Mouse (Mus musculus): ENCODE results near the gene Tmco4. TPM values are rescaled to one million over a fixed set of nuclear protein-coding genes. Genes with fewer than 3 reads are reported as not detected.

Tmco4 gene
- polyA plus RNA-seq, 1 experiment from 2014 or later = 6.1 TPM

DNA sequence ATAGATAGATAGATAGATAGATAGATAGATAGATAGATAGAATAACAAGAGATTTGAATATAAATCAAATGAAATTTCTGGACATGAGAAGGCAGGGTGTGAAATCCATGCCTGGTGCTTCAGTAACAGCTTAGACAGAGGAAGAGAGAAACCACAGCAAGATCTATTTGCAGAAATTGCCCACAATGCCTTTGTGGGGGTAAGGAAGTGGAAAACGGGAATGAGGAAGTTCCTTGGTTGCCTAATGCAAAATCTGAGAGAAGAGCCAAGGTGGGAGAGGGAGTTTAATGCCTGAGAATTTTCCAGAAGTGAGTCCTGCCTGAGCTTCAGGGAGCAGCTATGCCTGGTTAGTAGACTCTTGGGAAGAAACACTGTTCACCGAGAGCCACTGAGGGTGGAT is 70.9 kb downstream of the Tmco4 start:
- H3K4me3 ChIP-seq (replicated peaks) = no peak overlapping the region
- H3K36me3 ChIP-seq = no peaks in the 10 kb centered on the region
- H3K9ac ChIP-seq = no peak overlapping the region
- no peak overlapping the region for H3K27ac ChIP-seq
- ATAC-seq (replicated peaks; ENCODE audit: low FRiP score) = no peak
- H3K4me2 ChIP-seq = no peak overlapping the region
- H3K9me3 ChIP-seq (replicated peaks) = 0 out of 2 replicates have a peak, but pooled peaks cover 3% of the 10 kb centered on the region
- WGBS = 85% methylated on average over 2 of the region's 2 CpGs
- peaks cover 6% of the 10 kb centered on the region; the same call in 1 of the 2 replicates for H3K27me3 ChIP-seq
- H3K4me1 ChIP-seq = peaks cover 13% of the 10 kb centered on the region

GRCm38 (mm10) chr4:139044566-139044965 is 71.9 kb downstream of the Tmco4 start:
- Histone ChIP-seq H3K9me3 (replicated peaks) (0 out of 2 replicates have a peak, but pooled peaks cover 3% of the 10 kb centered on the region), H3K36me3 (no peaks in the 10 kb centered on the region), H3K4me3 (replicated peaks) (no peak overlapping the region), H3K4me2 (no peak overlapping the region), H3K4me1 (peaks cover 9% of the 10 kb centered on the region), H3K27me3 (peaks cover 5% of the 10 kb centered on the region; the same call in 1 of the 2 replicates), H3K9ac (no peak overlapping the region), H3K27ac (no peak overlapping the region)
- 92% methylated on average over 5 of the region's 5 CpGs for WGBS
- no peak for ATAC-seq (replicated peaks; ENCODE audit: low FRiP score)

- no peak overlapping the region for H3K9ac ChIP-seq
- 70% methylated on average over 5 of the region's 5 CpGs for WGBS
Observed at GRCm38 (mm10) chr4:139046354-139046753, 73.7 kb downstream of the Tmco4 start.

DNA sequence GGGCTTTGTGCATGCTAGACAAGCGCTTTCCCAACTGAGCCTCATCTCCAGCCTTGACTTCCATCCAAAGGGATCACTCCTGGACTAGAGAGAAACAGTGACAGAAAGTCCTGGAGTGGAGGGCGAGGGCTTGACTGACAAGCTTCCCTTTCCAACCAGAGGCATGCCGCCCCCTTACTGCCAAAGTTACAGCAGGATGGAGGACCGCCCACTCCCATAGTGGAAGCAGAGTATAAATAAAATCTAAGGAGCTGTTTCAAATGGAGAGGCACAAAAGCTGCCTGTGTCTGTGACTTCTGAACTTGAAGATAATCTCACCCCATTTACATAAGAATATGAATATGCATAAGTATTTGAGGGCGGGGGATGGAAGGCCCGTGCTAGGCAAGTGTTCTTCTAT is 75.8 kb downstream of the Tmco4 start:
- no peak overlapping the region for H3K9ac ChIP-seq
- H3K36me3 ChIP-seq = no peaks in the 10 kb centered on the region
- no peak overlapping the region for H3K4me3 ChIP-seq (replicated peaks)
- H3K9me3 ChIP-seq (replicated peaks) = 0 out of 2 replicates have a peak, but pooled peaks cover 3% of the 10 kb centered on the region
- H3K27me3 ChIP-seq = no peaks in the 10 kb centered on the region
- WGBS = 78% methylated on average over 6 of the region's 6 CpGs
- no peaks in the 10 kb centered on the region for H3K4me1 ChIP-seq
- H3K4me2 ChIP-seq = no peak overlapping the region
- ATAC-seq (replicated peaks; ENCODE audit: low FRiP score) = no peak
- no peak overlapping the region for H3K27ac ChIP-seq

More at GRCm38 (mm10) chr4:139046354-139046753, 73.7 kb downstream of the Tmco4 start:
- Histone ChIP-seq H3K36me3 (no peaks in the 10 kb centered on the region), H3K27me3 (no peaks in the 10 kb centered on the region), H3K4me3 (replicated peaks) (no peak overlapping the region), H3K27ac (no peak overlapping the region), H3K4me1 (no peaks in the 10 kb centered on the region), H3K9me3 (replicated peaks) (0 out of 2 replicates have a peak, but pooled peaks cover 3% of the 10 kb centered on the region), H3K4me2 (no peak overlapping the region)
- no peak for ATAC-seq (replicated peaks; ENCODE audit: low FRiP score)

DNA sequence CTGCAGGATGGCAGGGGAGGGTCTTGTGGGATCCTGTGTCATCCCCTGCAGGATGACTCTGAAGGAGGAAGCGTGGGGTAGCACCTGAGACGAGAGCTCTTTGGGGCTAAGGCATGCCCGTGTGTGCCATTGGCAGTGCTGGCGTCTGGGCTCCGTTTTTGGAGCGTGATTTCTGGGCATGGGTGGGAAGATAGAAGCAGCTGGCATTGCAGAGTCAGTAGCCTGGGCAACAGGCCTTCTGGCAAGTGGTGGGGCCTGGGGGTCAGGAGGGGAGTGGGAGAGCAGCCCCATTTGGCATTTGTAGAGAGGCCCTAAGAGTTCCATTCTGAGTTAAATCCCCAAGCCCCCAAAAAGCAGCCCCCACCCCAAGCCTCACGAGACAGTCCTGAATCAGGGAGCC is 80.1 kb downstream of the Tmco4 start:
- Histone ChIP-seq H3K9me3 (replicated peaks) (no peaks in the 10 kb centered on the region), H3K4me2 (no peak overlapping the region), H3K4me1 (no peaks in the 10 kb centered on the region), H3K4me3 (replicated peaks) (no peak overlapping the region), H3K9ac (no peak overlapping the region), H3K27me3 (no peaks in the 10 kb centered on the region), H3K27ac (no peak overlapping the region), H3K36me3 (no peaks in the 10 kb centered on the region)
- 79% methylated on average over 7 of the region's 7 CpGs for WGBS
- no peak for ATAC-seq (replicated peaks; ENCODE audit: low FRiP score)

DNA sequence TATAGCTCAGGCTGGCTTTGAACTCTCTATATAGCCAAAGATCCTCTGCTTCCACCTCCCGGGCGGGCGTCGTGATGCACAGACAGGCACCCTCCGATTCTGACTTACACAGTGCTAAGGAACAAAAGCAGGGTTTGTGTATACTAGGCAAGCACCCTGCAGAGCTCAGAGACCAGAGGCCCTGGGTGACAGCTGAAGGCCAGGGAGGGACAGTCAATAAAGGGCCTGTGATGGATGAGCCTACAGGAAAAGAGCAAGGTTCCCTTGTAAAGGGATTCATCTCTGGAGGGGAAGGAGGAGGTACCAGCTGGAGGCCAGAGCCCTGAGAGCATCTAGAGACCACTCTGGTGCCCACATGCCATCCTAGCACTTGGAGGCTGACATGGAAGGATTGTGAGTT is 80.7 kb downstream of the Tmco4 start:
- no peak for ATAC-seq (replicated peaks; ENCODE audit: low FRiP score)
- Histone ChIP-seq H3K4me3 (replicated peaks) (no peak overlapping the region), H3K4me2 (no peak overlapping the region), H3K27me3 (no peaks in the 10 kb centered on the region), H3K9ac (no peak overlapping the region), H3K36me3 (no peaks in the 10 kb centered on the region), H3K4me1 (no peaks in the 10 kb centered on the region), H3K9me3 (replicated peaks) (no peaks in the 10 kb centered on the region), H3K27ac (no peak overlapping the region)
- WGBS = 60% methylated on average over 5 of the region's 5 CpGs

- Histone ChIP-seq H3K36me3 (no peaks in the 10 kb centered on the region), H3K4me2 (no peak overlapping the region), H3K4me3 (replicated peaks) (no peak overlapping the region), H3K9ac (no peak overlapping the region), H3K27me3 (no peaks in the 10 kb centered on the region), H3K4me1 (no peaks in the 10 kb centered on the region), H3K9me3 (replicated peaks) (no peaks in the 10 kb centered on the region), H3K27ac (no peak overlapping the region)
- WGBS = 53% methylated on average over 9 of the region's 9 CpGs
- ATAC-seq (replicated peaks; ENCODE audit: low FRiP score) = no peak
Observed at GRCm38 (mm10) chr4:139054300-139054923, 81.7 kb downstream of the Tmco4 start.

DNA sequence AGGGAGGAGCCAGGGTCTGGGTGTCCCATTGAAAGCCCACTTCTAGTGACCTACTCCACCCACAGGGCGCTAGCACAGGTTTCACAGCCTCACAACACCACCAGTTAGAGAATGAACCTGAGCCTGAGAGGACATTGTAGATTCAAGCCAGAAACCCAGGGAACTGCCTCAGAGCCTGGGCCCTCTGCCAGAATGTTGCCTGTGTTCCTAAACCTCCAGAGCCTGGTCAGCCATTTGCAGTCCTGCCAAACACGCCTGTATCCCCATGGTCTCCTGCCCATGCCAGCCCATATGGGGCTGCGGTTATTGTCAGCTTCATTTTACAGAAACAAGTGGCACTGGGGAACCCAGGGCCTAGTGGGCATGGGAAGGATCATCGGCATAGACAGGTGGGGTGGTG is 82.6 kb downstream of the Tmco4 start:
- Histone ChIP-seq H3K36me3 (no peaks in the 10 kb centered on the region), H3K4me3 (replicated peaks) (no peak overlapping the region), H3K9ac (no peak overlapping the region), H3K4me1 (no peaks in the 10 kb centered on the region), H3K27me3 (0 out of 2 replicates have a peak, but pooled peaks cover 5% of the 10 kb centered on the region), H3K4me2 (no peak overlapping the region), H3K27ac (no peak overlapping the region), H3K9me3 (replicated peaks) (no peaks in the 10 kb centered on the region)
- ATAC-seq (replicated peaks; ENCODE audit: low FRiP score) = no peak
- WGBS = 87% methylated on average over 4 of the region's 4 CpGs

DNA sequence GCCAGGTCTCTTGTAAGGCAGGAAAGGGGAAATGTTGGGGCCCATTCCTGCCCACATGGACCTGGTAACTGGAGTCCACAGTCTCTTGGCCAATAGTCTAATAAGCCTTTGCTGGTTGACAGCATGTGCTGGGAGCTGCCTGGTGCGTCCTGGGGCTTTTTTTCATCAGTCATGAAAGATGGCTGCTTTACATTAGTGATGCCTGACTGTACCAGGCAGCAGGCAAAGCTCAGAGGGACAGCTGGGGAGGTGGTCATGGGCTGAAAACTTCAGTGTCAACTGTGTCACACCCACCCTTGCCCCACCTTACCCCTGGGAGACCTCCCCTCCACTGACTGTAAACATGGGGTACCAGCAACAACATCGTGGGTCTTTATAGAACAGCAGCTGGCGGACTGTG is 83.1 kb downstream of the Tmco4 start:
- Histone ChIP-seq H3K27ac (no peak overlapping the region), H3K27me3 (0 out of 2 replicates have a peak, but pooled peaks cover 5% of the 10 kb centered on the region), H3K4me1 (no peaks in the 10 kb centered on the region), H3K36me3 (no peaks in the 10 kb centered on the region), H3K4me3 (replicated peaks) (no peak overlapping the region), H3K9ac (no peak overlapping the region), H3K4me2 (no peak overlapping the region), H3K9me3 (replicated peaks) (no peaks in the 10 kb centered on the region)
- ATAC-seq (replicated peaks; ENCODE audit: low FRiP score) = no peak
- 70% methylated on average over 3 of the region's 3 CpGs for WGBS

DNA sequence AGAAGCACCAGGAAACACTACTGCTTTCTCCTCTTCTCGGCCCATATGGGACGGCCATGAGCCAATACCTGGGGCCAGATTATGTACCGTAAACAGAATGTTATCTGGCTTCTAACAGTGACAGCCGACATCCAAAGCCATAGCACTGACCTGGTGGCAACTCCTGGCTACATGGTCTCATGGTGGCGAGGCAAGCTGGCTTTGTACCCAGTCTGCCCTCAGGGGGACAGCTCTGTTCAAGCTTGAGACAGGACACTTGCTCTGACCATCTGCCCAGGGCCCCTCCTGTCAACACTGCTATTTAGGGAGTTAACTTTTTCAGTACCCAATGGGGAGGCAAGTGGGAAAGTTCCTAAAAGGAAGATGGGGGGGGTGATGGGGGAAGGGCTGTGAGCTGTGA is 84.6 kb downstream of the Tmco4 start:
- H3K4me2 ChIP-seq = no peak overlapping the region
- H3K9ac ChIP-seq = no peak overlapping the region
- H3K27me3 ChIP-seq = 0 out of 2 replicates have a peak, but pooled peaks cover 5% of the 10 kb centered on the region
- no peaks in the 10 kb centered on the region for H3K9me3 ChIP-seq (replicated peaks)
- H3K4me3 ChIP-seq (replicated peaks) = no peak overlapping the region
- H3K4me1 ChIP-seq = no peaks in the 10 kb centered on the region
- H3K27ac ChIP-seq = no peak overlapping the region
- H3K36me3 ChIP-seq = no peaks in the 10 kb centered on the region
- 73% methylated on average over 5 of the region's 5 CpGs for WGBS
- no peak for ATAC-seq (replicated peaks; ENCODE audit: low FRiP score)

DNA sequence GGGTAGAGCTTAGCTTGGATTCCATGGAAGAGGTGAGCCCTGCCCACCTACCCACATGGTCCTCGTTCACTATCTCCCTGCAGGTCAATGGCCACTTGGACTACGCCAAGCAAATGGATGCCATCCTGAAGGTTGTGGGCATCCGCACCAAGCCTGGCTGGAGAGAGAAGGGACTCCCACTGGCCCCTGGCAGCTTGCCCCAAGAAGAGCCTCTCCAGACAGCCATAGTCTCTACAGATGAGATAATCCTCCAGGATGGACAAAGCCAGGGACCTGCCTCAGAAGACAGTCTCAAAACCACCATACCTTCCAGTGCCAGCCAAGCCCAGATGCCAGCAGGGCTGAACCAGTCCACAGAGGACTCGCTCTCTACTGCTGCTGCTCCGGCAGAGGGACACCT is 85.3 kb downstream of the Tmco4 start:
- Histone ChIP-seq H3K4me2 (no peak overlapping the region), H3K27ac (no peak overlapping the region), H3K4me3 (replicated peaks) (no peak overlapping the region), H3K9ac (no peak overlapping the region), H3K27me3 (0 out of 2 replicates have a peak, but pooled peaks cover 10% of the 10 kb centered on the region), H3K9me3 (replicated peaks) (no peaks in the 10 kb centered on the region), H3K36me3 (no peaks in the 10 kb centered on the region), H3K4me1 (no peaks in the 10 kb centered on the region)
- 86% methylated on average over 5 of the region's 5 CpGs for WGBS
- ATAC-seq (replicated peaks; ENCODE audit: low FRiP score) = no peak

DNA sequence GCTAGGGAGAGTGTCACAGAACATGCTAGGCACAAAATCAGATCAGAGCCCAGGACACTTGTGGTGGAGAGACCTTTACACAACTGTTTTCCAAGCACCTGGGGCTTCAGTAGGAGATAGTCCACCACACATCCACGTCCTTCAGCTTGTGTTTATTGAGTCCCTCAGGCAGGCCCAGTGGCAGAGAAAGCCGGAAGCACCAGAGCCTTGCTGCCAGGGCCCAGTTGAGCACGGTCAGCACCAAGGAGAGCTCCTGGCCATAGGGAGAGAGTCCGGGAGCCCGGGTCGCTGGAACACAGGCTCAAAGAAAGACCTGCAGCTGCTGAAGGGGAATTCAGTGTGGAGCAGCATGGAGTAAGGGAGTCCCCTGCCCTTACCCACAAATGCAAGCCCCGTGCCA is 86.9 kb downstream of the Tmco4 start:
- H3K27me3 ChIP-seq = 0 out of 2 replicates have a peak, but pooled peaks cover 16% of the 10 kb centered on the region
- no peak for ATAC-seq (replicated peaks; ENCODE audit: low FRiP score)
- H3K36me3 ChIP-seq = no peaks in the 10 kb centered on the region
- no peak overlapping the region for H3K4me3 ChIP-seq (replicated peaks)
- no peak overlapping the region for H3K9ac ChIP-seq
- H3K27ac ChIP-seq = no peak overlapping the region
- H3K4me2 ChIP-seq = no peak overlapping the region
- no peaks in the 10 kb centered on the region for H3K9me3 ChIP-seq (replicated peaks)
- no peaks in the 10 kb centered on the region for H3K4me1 ChIP-seq
- whole genome bisulfite sequencing = 3% methylated on average over 7 of the region's 7 CpGs

DNA sequence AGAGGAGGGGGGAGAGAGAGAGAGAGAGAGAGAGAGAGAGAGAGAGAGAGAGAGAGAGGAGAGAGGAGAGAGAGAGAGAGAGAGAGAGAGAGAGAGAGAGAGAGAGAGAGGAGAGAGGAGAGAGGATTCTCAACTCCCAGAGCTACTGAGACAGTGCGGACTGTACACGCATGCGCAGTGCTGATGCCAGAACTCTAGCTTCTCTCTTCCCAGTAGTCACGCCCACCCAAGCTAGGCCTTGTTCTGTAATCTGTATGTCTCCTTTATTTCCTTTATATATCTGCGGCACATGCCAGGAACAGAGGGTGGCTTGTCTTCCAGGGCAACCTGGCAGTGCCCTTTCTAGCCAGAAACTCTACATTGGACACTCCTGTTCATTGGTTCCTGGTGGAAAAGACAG is 92.1 kb downstream of the Tmco4 start:
- H3K9me3 ChIP-seq (replicated peaks) = no peaks in the 10 kb centered on the region
- H3K36me3 ChIP-seq = no peaks in the 10 kb centered on the region
- ATAC-seq (replicated peaks; ENCODE audit: low FRiP score) = no peak
- WGBS = 84% methylated on average over 5 of the region's 5 CpGs
- H3K4me2 ChIP-seq = no peak overlapping the region
- no peak overlapping the region for H3K9ac ChIP-seq
- H3K4me3 ChIP-seq (replicated peaks) = no peak overlapping the region
- no peaks in the 10 kb centered on the region for H3K4me1 ChIP-seq
- H3K27ac ChIP-seq = no peak overlapping the region
- H3K27me3 ChIP-seq = peaks cover 45% of the 10 kb centered on the region
